Mouse (Mus musculus): Measurements from ENCODE around the gene Tia1.
"Not testable (repeated sequence)": the region's sequence is repeated elsewhere in the genome, so short reads cannot be mapped to it uniquely, and the experiment has no call there.

The Tia1 gene

GRCm38 (mm10) chr6:86404100-86404861, at the start of gene Tia1:
Gene Tia1, plus strand, starts transcription at chr6:86404219.
- peak; percentile 98 for DNase-seq (ENCODE audit: low read depth, low spot score)

- peak; percentile 30 for DNase-seq (ENCODE audit: low read depth, low spot score)
These were observed 49.1 kb upstream of the Tia1 start for GRCm38 (mm10) chr6:86354948-86355347.

- no peak for DNase-seq (ENCODE audit: low read depth, low spot score)
These were observed 47.1 kb upstream of the Tia1 start for GRCm38 (mm10) chr6:86356956-86357355.

GRCm38 (mm10) chr6:86360691-86361090, 43.3 kb upstream of the Tia1 start:
- no peak for DNase-seq (ENCODE audit: low read depth, low spot score)

GRCm38 (mm10) chr6:86361373-86361772, 42.6 kb upstream of the Tia1 start:
- no peak for DNase-seq (ENCODE audit: low read depth, low spot score)

GRCm38 (mm10) chr6:86364442-86365141, 39.4 kb upstream of the Tia1 start:
- peak; percentile 76 for DNase-seq (ENCODE audit: low read depth, low spot score)

GRCm38 (mm10) chr6:86365371-86366124, 38.5 kb upstream of the Tia1 start, which contains the start of gene Fam136a:
Gene Fam136a, plus strand, starts transcription at chr6:86365646.
- DNase-seq (ENCODE audit: low read depth, low spot score), result peak; percentile 99

- peak; percentile 75 for DNase-seq (ENCODE audit: low read depth, low spot score)
These were observed 37.7 kb upstream of the Tia1 start for GRCm38 (mm10) chr6:86366125-86366852.

GRCm38 (mm10) chr6:86366853-86367249, 37.2 kb upstream of the Tia1 start:
- DNase-seq (ENCODE audit: low read depth, low spot score), result no peak

- DNase-seq (ENCODE audit: low read depth, low spot score), result no peak
These were observed 35.5 kb upstream of the Tia1 start for GRCm38 (mm10) chr6:86368479-86368878.

GRCm38 (mm10) chr6:86370093-86370713, 33.8 kb upstream of the Tia1 start:
- DNase-seq (ENCODE audit: low read depth, low spot score), result peak; percentile 69

- no peak for DNase-seq (ENCODE audit: low read depth, low spot score)
These were observed 33.2 kb upstream of the Tia1 start, which contains the start of gene Snrpg for GRCm38 (mm10) chr6:86370764-86371339. Gene Snrpg, plus strand, starts transcription at chr6:86371304.

- DNase-seq (ENCODE audit: low read depth, low spot score), result peak; percentile 98
These were observed 32.6 kb upstream of the Tia1 start for GRCm38 (mm10) chr6:86371340-86371911.

GRCm38 (mm10) chr6:86371950-86372516, 32.0 kb upstream of the Tia1 start:
- DNase-seq (ENCODE audit: low read depth, low spot score), result no peak

GRCm38 (mm10) chr6:86373556-86373955, 30.5 kb upstream of the Tia1 start:
- DNase-seq (ENCODE audit: low read depth, low spot score), result no peak

GRCm38 (mm10) chr6:86378341-86378740, 25.7 kb upstream of the Tia1 start:
- DNase-seq (ENCODE audit: low read depth, low spot score), result no peak

GRCm38 (mm10) chr6:86380112-86380511, 23.9 kb upstream of the Tia1 start:
- DNase-seq (ENCODE audit: low read depth, low spot score), result not testable (repeated sequence)

GRCm38 (mm10) chr6:86382551-86382950, 21.5 kb upstream of the Tia1 start:
- no peak for DNase-seq (ENCODE audit: low read depth, low spot score)

GRCm38 (mm10) chr6:86383370-86383769, 20.6 kb upstream of the Tia1 start:
- no peak for DNase-seq (ENCODE audit: low read depth, low spot score)

GRCm38 (mm10) chr6:86384692-86385091, 19.3 kb upstream of the Tia1 start:
- no peak for DNase-seq (ENCODE audit: low read depth, low spot score)

Data from A20 (cell line).